Mouse (Mus musculus): ENCODE measurements around the gene Tti1.

The Tti1 gene

GRCm38 (mm10) chr2:158037571-158037970 lies 9.3 kb upstream of the Tti1 start:
- DNase-seq (ENCODE audit: low spot score) = no peak

- DNase-seq (ENCODE audit: low spot score) = no peak
Measured at GRCm38 (mm10) chr2:158036953-158037352, 8.7 kb upstream of the Tti1 start.

- no peak for DNase-seq (ENCODE audit: low spot score)
Measured at GRCm38 (mm10) chr2:158036408-158036807, 8.2 kb upstream of the Tti1 start.

GRCm38 (mm10) chr2:158035813-158036212 lies 7.6 kb upstream of the Tti1 start:
- DNase-seq (ENCODE audit: low spot score) = no peak

GRCm38 (mm10) chr2:158030007-158030406 lies 1.8 kb upstream of the Tti1 start:
- DNase-seq (ENCODE audit: low spot score) = no peak

GRCm38 (mm10) chr2:158027855-158028353 lies 329 bp downstream of the Tti1 start:
- DNase-seq (ENCODE audit: low spot score) = no peak

GRCm38 (mm10) chr2:158017330-158017729 lies 10.9 kb downstream of the Tti1 start:
- no peak for DNase-seq (ENCODE audit: low spot score)

- no peak for DNase-seq (ENCODE audit: low spot score)
Measured at GRCm38 (mm10) chr2:158012608-158013007, 15.6 kb downstream of the Tti1 start.

- no peak for DNase-seq (ENCODE audit: low spot score)
Measured at GRCm38 (mm10) chr2:158009373-158009772, 18.9 kb downstream of the Tti1 start.

GRCm38 (mm10) chr2:158005641-158006040 lies 22.6 kb downstream of the Tti1 start:
- no peak for DNase-seq (ENCODE audit: low spot score)

GRCm38 (mm10) chr2:158004620-158005019 lies 23.6 kb downstream of the Tti1 start:
- DNase-seq (ENCODE audit: low spot score) = no peak

GRCm38 (mm10) chr2:157998817-157999216 lies 29.4 kb downstream of the Tti1 start:
- DNase-seq (ENCODE audit: low spot score) = no peak

GRCm38 (mm10) chr2:157992501-157992900 lies 35.7 kb downstream of the Tti1 start:
- no peak for DNase-seq (ENCODE audit: low spot score)

GRCm38 (mm10) chr2:157991026-157991425 lies 37.2 kb downstream of the Tti1 start:
- DNase-seq (ENCODE audit: low spot score) = no peak

GRCm38 (mm10) chr2:157989946-157990345 lies 38.3 kb downstream of the Tti1 start:
- no peak for DNase-seq (ENCODE audit: low spot score)

GRCm38 (mm10) chr2:157988416-157989190 lies 39.6 kb downstream of the Tti1 start:
- DNase-seq (ENCODE audit: low spot score) = no peak

GRCm38 (mm10) chr2:157986235-157986634 lies 42.0 kb downstream of the Tti1 start:
- no peak for DNase-seq (ENCODE audit: low spot score)

- DNase-seq (ENCODE audit: low spot score) = no peak
Measured at GRCm38 (mm10) chr2:157985611-157986010, 42.6 kb downstream of the Tti1 start.

GRCm38 (mm10) chr2:157983276-157983675 lies 45.0 kb downstream of the Tti1 start:
- DNase-seq (ENCODE audit: low spot score) = no peak

- no peak for DNase-seq (ENCODE audit: low spot score)
Measured at GRCm38 (mm10) chr2:157982727-157983126, 45.5 kb downstream of the Tti1 start.

- DNase-seq (ENCODE audit: low spot score) = no peak
Measured at GRCm38 (mm10) chr2:157979241-157979640, 49.0 kb downstream of the Tti1 start.

- DNase-seq (ENCODE audit: low spot score) = no peak
Measured at GRCm38 (mm10) chr2:157975595-157975994, 52.6 kb downstream of the Tti1 start.

- DNase-seq (ENCODE audit: low spot score) = no peak
Measured at GRCm38 (mm10) chr2:157974604-157975501, 53.4 kb downstream of the Tti1 start.

Data from layer of hippocampus, adult 9-10 months (tissue).